In genomic region chr16:25059504-25059992, GRCm38 (mm10) we compare ENCODE assay signal across 8 mouse cellular contexts.
DNase-seq lines count a peak whose midpoint lies in the region; ATAC-seq and TF ChIP-seq lines count a peak whose summit lies in the region.

No protein-coding gene starts in this region.

- peak; percentile 87 for DNase-seq in heart, adult 8-10 months (ENCODE audit: low spot score)
- no peak for DNase-seq in heart, adult 11 months
- no peak for DNase-seq in limb, embryonic 11.5 days (ENCODE audit: low spot score)
- DNase-seq in retina, postnatal 1 day = no peak
- no peak for DNase-seq in right cerebral cortex, adult 2 months (ENCODE audit: low spot score in 2 of 2)

- no peaks in the 10 kb centered on the region for H3K9me3 ChIP-seq in E14TG2a.4 (ENCODE audit: low read length)
- no peaks in the 10 kb centered on the region for H3K9me3 ChIP-seq in forebrain, embryonic 15.5 days
- H3K9me3 ChIP-seq in limb, embryonic 11.5 days (ENCODE audit: control insufficient read depth, low read length) = no peaks in the 10 kb centered on the region
- no peaks in the 10 kb centered on the region for H3K9me3 ChIP-seq in midbrain, embryonic 15.5 days

- no peaks in the 10 kb centered on the region for H3K36me3 ChIP-seq in E14TG2a.4 (ENCODE audit: insufficient read depth, low read length)
- H3K36me3 ChIP-seq in forebrain, embryonic 15.5 days = no peaks in the 10 kb centered on the region
- H3K36me3 ChIP-seq in limb, embryonic 11.5 days (ENCODE audit: control insufficient read depth, insufficient read depth, low read length) = no peaks in the 10 kb centered on the region
- H3K36me3 ChIP-seq in midbrain, embryonic 15.5 days (replicated peaks) = no peaks in the 10 kb centered on the region

- under 1% methylated on average over 12 of the region's 12 CpGs for WGBS in forebrain, embryonic 15.5 days
- WGBS in limb, embryonic 11.5 days = 1% methylated on average over 12 of the region's 12 CpGs
- WGBS in midbrain, embryonic 15.5 days = 1% methylated on average over 12 of the region's 12 CpGs

- peak overlapping the region; percentile 99 for H3K27ac ChIP-seq in forebrain, embryonic 15.5 days (replicated peaks)
- peak overlapping the region; percentile 82 for H3K27ac ChIP-seq in limb, embryonic 11.5 days (replicated peaks; ENCODE audit: low read depth, low read length)
- H3K27ac ChIP-seq in midbrain, embryonic 15.5 days = peak overlapping the region; percentile 80

- H3K4me1 ChIP-seq in E14TG2a.4 (replicated peaks; ENCODE audit: low read depth, low read length) = peaks cover 41% of the 10 kb centered on the region
- peaks cover 31% of the 10 kb centered on the region for H3K4me1 ChIP-seq in forebrain, embryonic 15.5 days
- H3K4me1 ChIP-seq in limb, embryonic 11.5 days (ENCODE audit: control insufficient read depth, insufficient read depth, low read length) = peaks cover 6% of the 10 kb centered on the region; the same call in 1 of the 2 replicates
- peaks cover 15% of the 10 kb centered on the region for H3K4me1 ChIP-seq in midbrain, embryonic 15.5 days

- H3K27me3 ChIP-seq in E14TG2a.4 (ENCODE audit: insufficient read depth, low read length) = peaks cover 7% of the 10 kb centered on the region; the same call in 1 of the 2 replicates
- no peaks in the 10 kb centered on the region for H3K27me3 ChIP-seq in forebrain, embryonic 15.5 days
- H3K27me3 ChIP-seq in limb, embryonic 11.5 days (ENCODE audit: control insufficient read depth, insufficient read depth, low read length) = no peaks in the 10 kb centered on the region
- H3K27me3 ChIP-seq in midbrain, embryonic 15.5 days (replicated peaks) = no peaks in the 10 kb centered on the region

- TF ChIP-seq CTCF in E14TG2a.4 (conservative IDR thresholded peaks at IDR 0.05; ENCODE audit: low read length) = no peak

- peak overlapping the region; percentile 60 for H3K9ac ChIP-seq in forebrain, embryonic 15.5 days (replicated peaks)
- H3K9ac ChIP-seq in limb, embryonic 11.5 days (ENCODE audit: low read length) = peak overlapping the region; percentile 63
- H3K9ac ChIP-seq in midbrain, embryonic 15.5 days = peak overlapping the region; percentile 57

- H3K4me2 ChIP-seq in forebrain, embryonic 15.5 days (replicated peaks) = peak overlapping the region; percentile 66
- peak overlapping the region; percentile 78 for H3K4me2 ChIP-seq in limb, embryonic 11.5 days (ENCODE audit: low read depth, severe bottlenecking)
- H3K4me2 ChIP-seq in midbrain, embryonic 15.5 days = peak overlapping the region; percentile 77

- ATAC-seq in forebrain, embryonic 15.5 days (replicated peaks) = peak; percentile 33; the same call in 1 of the 2 replicates
- ATAC-seq in limb, embryonic 11.5 days (ENCODE audit: insufficient number of reproducible peaks, low FRiP score, low TSS enrichment, low read depth) = peak; percentile 33; the same call in 1 of the 2 replicates
- ATAC-seq in midbrain, embryonic 15.5 days (replicated peaks) = no peak; the same call in 1 of the 2 replicates

- peak overlapping the region; percentile 88 for H3K4me3 ChIP-seq in E14TG2a.4 (replicated peaks; ENCODE audit: low read length)
- H3K4me3 ChIP-seq in forebrain, embryonic 15.5 days = peak overlapping the region; percentile 47
- peak overlapping the region; percentile 65 for H3K4me3 ChIP-seq in limb, embryonic 11.5 days (ENCODE audit: low read depth, low read length)
- peak overlapping the region; percentile 54 for H3K4me3 ChIP-seq in midbrain, embryonic 15.5 days
